9 mouse cellular contexts compared by ENCODE assay signal in genomic region chr5:33983309-33984121, GRCm38 (mm10). TPM values are rescaled to one million over a fixed set of nuclear protein-coding genes. Genes with fewer than 3 reads are reported as not detected.
DNase-seq lines count a peak whose midpoint lies in the region; ATAC-seq and TF ChIP-seq lines count a peak whose summit lies in the region.
"Had no signal": no experiment of that assay in that cellular context is flagged by ENCODE, and none has a peak within 500 bp of the region (broad histone marks: within the 10 kb centered on the region; RNA-seq: fewer than 3 reads in every experiment).

Gene Gm1673, plus strand, starts transcription at chr5:33983433.

- peak; percentile 88 for DNase-seq in layer of hippocampus, adult 11-12 months (ENCODE audit: low spot score)
- DNase-seq in layer of hippocampus, adult 9-10 months (ENCODE audit: low spot score) = no peak
- DNase-seq in heart, embryonic 10.5 days (ENCODE audit: low spot score) = peak; percentile 88
- no peak for DNase-seq in liver, adult 2 months (ENCODE audit: extremely low read depth, low read depth, low spot score)
- peak; percentile 29 to 48 for DNase-seq in natural killer cell, adult 2 months (ENCODE audit: low spot score in 2 of 2)
- DNase-seq in telencephalon, adult 2 months (ENCODE audit: low read depth, low spot score) = peak; percentile 65

- no peak for TF ChIP-seq POLR2A in liver, adult 2 months (IDR thresholded peaks at IDR 0.05; ENCODE audit: extremely low read depth, insufficient read depth, low read length)

- no peaks in the 10 kb centered on the region for H3K9me3 ChIP-seq in embryonic facial prominence, embryonic 13.5 days
- no peaks in the 10 kb centered on the region for H3K9me3 ChIP-seq in heart, embryonic 10.5 days
- no peaks in the 10 kb centered on the region for H3K9me3 ChIP-seq in kidney, embryonic 16.5 days (ENCODE audit: low read length)

- under 1% methylated on average over 87 of the region's 88 CpGs for WGBS in embryonic facial prominence, embryonic 13.5 days
- WGBS in heart, embryonic 10.5 days = under 1% methylated on average over 88 of the region's 88 CpGs
- under 1% methylated on average over 86 of the region's 88 CpGs for WGBS in kidney, embryonic 16.5 days
- 2% methylated on average over 88 of the region's 88 CpGs for WGBS in liver, adult 2 months

- peak within 1 kb of the TSS; percentile 91 for H3K4me2 ChIP-seq in embryonic facial prominence, embryonic 13.5 days
- H3K4me2 ChIP-seq in kidney, embryonic 16.5 days (replicated peaks; ENCODE audit: low read depth, low read length) = peak within 1 kb of the TSS; percentile 80

- no peaks in the 10 kb centered on the region for H3K79me2 ChIP-seq in liver, adult 2 months (ENCODE audit: control insufficient read depth, insufficient read depth, low read length)

- H3K4me1 ChIP-seq in embryonic facial prominence, embryonic 13.5 days = peaks cover 16% of the 10 kb centered on the region
- peaks cover 22% of the 10 kb centered on the region for H3K4me1 ChIP-seq in heart, embryonic 10.5 days
- peaks cover 13% of the 10 kb centered on the region for H3K4me1 ChIP-seq in kidney, embryonic 16.5 days (ENCODE audit: insufficient read depth, low read length)
- H3K4me1 ChIP-seq in liver, adult 2 months (ENCODE audit: control insufficient read depth, insufficient read depth, low read length) = no peaks in the 10 kb centered on the region

- ATAC-seq in embryonic facial prominence, embryonic 13.5 days (ENCODE audit: insufficient number of reproducible peaks, insufficient read depth, low FRiP score, low TSS enrichment, low read depth) = peak; percentile 82
- peak; percentile 87 for ATAC-seq in kidney, embryonic 16.5 days (ENCODE audit: low FRiP score, low TSS enrichment)

- H3K4me3 ChIP-seq in embryonic facial prominence, embryonic 13.5 days = peak within 1 kb of the TSS; percentile 89
- H3K4me3 ChIP-seq in heart, embryonic 10.5 days = peak within 1 kb of the TSS; percentile 92
- H3K4me3 ChIP-seq in kidney, embryonic 16.5 days (ENCODE audit: low read length) = peak within 1 kb of the TSS; percentile 85
- peak within 1 kb of the TSS; percentile 78 for H3K4me3 ChIP-seq in liver, adult 2 months (ENCODE audit: insufficient read depth, low read depth, low read length)

- H3K27me3 ChIP-seq in embryonic facial prominence, embryonic 13.5 days = no peaks in the 10 kb centered on the region
- H3K27me3 ChIP-seq in heart, embryonic 10.5 days (ENCODE audit: insufficient read depth, poor library complexity, severe bottlenecking) = peaks cover 21% of the 10 kb centered on the region
- no peaks in the 10 kb centered on the region for H3K27me3 ChIP-seq in kidney, embryonic 16.5 days (ENCODE audit: insufficient read depth, low read length)
- H3K27me3 ChIP-seq in liver, adult 2 months (ENCODE audit: control insufficient read depth, insufficient read depth, low read length) = no peaks in the 10 kb centered on the region
- H3K27me3 ChIP-seq: CH12.LX had no signal

- H3K36me3 ChIP-seq in embryonic facial prominence, embryonic 13.5 days = peaks cover 5% of the 10 kb centered on the region; the same call in 1 of the 2 replicates
- 0 out of 2 replicates have a peak, but pooled peaks cover 6% of the 10 kb centered on the region for H3K36me3 ChIP-seq in heart, embryonic 10.5 days
- no peaks in the 10 kb centered on the region for H3K36me3 ChIP-seq in kidney, embryonic 16.5 days (ENCODE audit: insufficient read depth, low read length)
- no peaks in the 10 kb centered on the region for H3K36me3 ChIP-seq in liver, adult 2 months (ENCODE audit: control insufficient read depth, insufficient read depth, low read length)

- H3K27ac ChIP-seq in embryonic facial prominence, embryonic 13.5 days = peak within 1 kb of the TSS; percentile 78
- peak within 1 kb of the TSS; percentile 90 for H3K27ac ChIP-seq in heart, embryonic 10.5 days
- H3K27ac ChIP-seq in kidney, embryonic 16.5 days (ENCODE audit: low read length) = no peak within 1 kb of the TSS
- H3K27ac ChIP-seq in liver, adult 2 months (replicated peaks; ENCODE audit: insufficient read depth, low read depth, low read length) = no peak within 1 kb of the TSS

- no peak for TF ChIP-seq CTCF in liver, adult 2 months (IDR thresholded peaks at IDR 0.05; ENCODE audit: low read depth, low read length)

- H3K9ac ChIP-seq in embryonic facial prominence, embryonic 13.5 days = peak within 1 kb of the TSS; percentile 81
- peak within 1 kb of the TSS; percentile 65 for H3K9ac ChIP-seq in kidney, embryonic 16.5 days (replicated peaks; ENCODE audit: low read length)
- H3K9ac ChIP-seq in liver, adult 2 months (ENCODE audit: low read depth, low read length) = peak within 1 kb of the TSS; percentile 62

RNA-seq across cellular contexts. Expression of gene Gm1673, which starts in this region (rescaled TPM):
- 152 and 174 TPM in 2 replicates for polyA plus RNA-seq in embryonic facial prominence, embryonic 13.5 days (2015; fragmentation: Nextera tagmentation; extraction: Ambion mirVana)
- 82.7 and 88.8 TPM in 2 replicates for polyA plus RNA-seq in heart, embryonic 10.5 days (2016; fragmentation: Nextera tagmentation; extraction: Ambion mirVana)
- polyA plus RNA-seq in kidney, embryonic 16.5 days (2015; fragmentation: Nextera tagmentation; extraction: Ambion mirVana) = 91.1 and 91.5 TPM in 2 replicates
- total RNA-seq in liver, adult 2 months (2014; rRNA removed) = 0.37 and 1.3 TPM in 2 replicates
- polyA plus RNA-seq in liver, adult 2 months (2012; rRNA removed) = 1.6 and 2.3 TPM in 2 replicates
- total RNA-seq: CH12.LX had no signal

Comparison
In these comparisons a context has a peak if more than half of its experiments do, and no peak if none do; other contexts are left out.
1. RNA of gene Gm1673 (polyA plus RNA-seq): 152 to 174 TPM in embryonic facial prominence, embryonic 13.5 days, 91.1 to 91.5 TPM in kidney, embryonic 16.5 days and 82.7 to 88.8 TPM in heart, embryonic 10.5 days; 1.6 to 2.3 TPM in liver, adult 2 months; every median in the first group is over 10 times any median in the second.
2. DNase-seq: peak in layer of hippocampus, adult 11-12 months (single experiment), heart, embryonic 10.5 days (single experiment), natural killer cell, adult 2 months (2 of 2) and telencephalon, adult 2 months (single experiment); none in layer of hippocampus, adult 9-10 months (single experiment) and liver, adult 2 months (single experiment).
3. H3K27ac ChIP-seq: peak in embryonic facial prominence, embryonic 13.5 days (single experiment) and heart, embryonic 10.5 days (single experiment); none in kidney, embryonic 16.5 days (single experiment) and liver, adult 2 months (single experiment).
4. Peak in every context shown above with its lines, with median percentiles within 50 percentile points of each other: H3K4me3 ChIP-seq and H3K9ac ChIP-seq.